Mouse (Mus musculus) left cerebral cortex, adult 2 months (tissue): Measurements from ENCODE around the gene Bysl. TPM values are rescaled to one million over a fixed set of nuclear protein-coding genes. Genes with fewer than 3 reads are reported as not detected.
"Not testable (repeated sequence)": the region's sequence is repeated elsewhere in the genome, so short reads cannot be mapped to it uniquely, and the experiment has no call there.

ENCODE experiments used
- DNase-seq, 2 experiments: peaks; one replicate each; pipeline ENCODE4 v3.0.0; 2021 to 2022; ENCODE audit warnings: low spot score in 2 of 2, mixed read lengths in 1 of 2; ENCODE audit errors: extremely low spot score in 1 of 2
- H3K27ac ChIP-seq: fragments of 200-600 bp; 2 replicates; pipeline ENCODE4 v1.8.1; 2022
- H3K4me3 ChIP-seq: fragments of 200-600 bp; 2 replicates; pipeline ENCODE4 v1.8.1; 2022
- CTCF ChIP-seq: fragments of 200-600 bp; IDR thresholded peaks from 2 replicates; pipeline ENCODE4 v1.8.1; 2022; ENCODE audit warnings: antibody characterized with exemption, mild to moderate bottlenecking, moderate library complexity
- intact Hi-C: fragments of 180-260 bp; cut with DNase I; formaldehyde crosslinking; loops from one replicate; pipeline ENCODE4 v1.15.1; 2025
- total RNA-seq, 2 experiments: library from RNA; stranded (reverse); gene quantifications; 2 replicates each; pipeline ENCODE4 v1.2.3; 2021

The Bysl gene
- total RNA-seq, 2 experiments from 2014 or later = 18.1 to 18.8 TPM

DNA sequence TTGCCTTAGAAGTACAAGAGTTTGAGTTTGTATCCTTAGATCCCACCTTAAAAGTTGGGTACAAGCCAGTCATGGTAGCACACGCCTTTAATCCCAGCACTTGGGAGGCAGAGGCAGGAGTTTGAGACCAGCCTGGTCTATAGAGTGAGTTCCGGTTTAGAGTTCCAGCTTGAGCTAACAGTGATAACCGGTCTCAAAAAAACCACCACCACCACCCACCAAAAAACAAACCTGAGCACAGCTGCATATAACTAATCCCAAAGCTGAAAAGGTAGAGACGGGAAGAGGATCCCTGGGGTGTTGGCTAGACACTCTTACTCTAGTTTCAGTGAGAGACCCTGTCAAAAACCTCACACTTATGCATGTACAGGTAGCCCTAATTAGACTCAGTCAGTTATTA lies 5.4 kb upstream of the Bysl start:
- TF ChIP-seq CTCF = no peak
- no peak for DNase-seq
- H3K4me3 ChIP-seq = no peak overlapping the region
- intact Hi-C loops = no loop called here
- no peak overlapping the region for H3K27ac ChIP-seq

DNA sequence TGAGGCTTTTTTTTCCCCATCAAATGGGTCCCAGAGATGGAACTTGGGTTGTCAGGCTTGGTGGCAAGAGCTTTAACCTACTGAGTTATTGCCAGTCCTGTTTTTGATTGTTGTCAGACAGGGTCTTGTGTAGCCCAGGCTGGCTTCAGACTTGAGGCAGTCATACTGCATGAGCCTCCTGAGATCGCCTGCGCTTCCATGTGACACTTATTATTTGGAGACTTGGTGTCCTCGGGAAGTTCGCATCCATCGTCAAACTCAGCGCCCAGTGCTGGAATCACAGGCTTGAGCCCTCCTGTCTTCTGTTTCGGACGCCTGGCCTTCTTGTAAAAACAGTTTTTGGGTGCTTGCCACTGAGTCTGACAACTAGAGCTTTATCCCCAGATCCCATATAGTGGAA lies 4.8 kb upstream of the Bysl start:
- Histone ChIP-seq H3K4me3 (no peak overlapping the region), H3K27ac (no peak overlapping the region)
- intact Hi-C loops = no loop called here
- no peak for TF ChIP-seq CTCF
- no peak for DNase-seq

DNA sequence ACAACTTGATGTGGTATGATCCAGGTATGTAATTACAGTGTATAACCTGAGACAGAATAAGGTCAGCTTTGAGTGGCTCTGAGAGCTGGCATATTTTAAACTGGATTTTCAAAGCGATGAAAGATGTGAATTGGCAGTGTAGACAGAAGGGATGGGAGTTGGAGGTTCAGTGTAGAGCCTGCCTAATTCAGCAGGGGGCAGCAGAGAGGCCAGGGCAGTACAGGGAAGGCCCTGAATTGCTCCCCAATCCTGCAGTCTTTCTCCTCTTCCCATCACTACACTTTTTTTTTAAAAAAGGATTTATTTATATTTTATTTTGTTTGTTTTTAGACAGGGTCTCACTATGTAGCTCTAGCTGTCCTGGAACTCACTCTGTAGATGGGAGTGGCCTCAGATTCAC lies 2.7 kb upstream of the Bysl start:
- Histone ChIP-seq H3K4me3 (no peak overlapping the region), H3K27ac (no peak overlapping the region)
- DNase-seq = no peak
- TF ChIP-seq CTCF = peak; percentile 75
- intact Hi-C loops = loop anchor here (5.0 kb wide), 1 partner anchor 73 kb away; the partner anchor contains the start of genes Frs3 and Tomm6

DNA sequence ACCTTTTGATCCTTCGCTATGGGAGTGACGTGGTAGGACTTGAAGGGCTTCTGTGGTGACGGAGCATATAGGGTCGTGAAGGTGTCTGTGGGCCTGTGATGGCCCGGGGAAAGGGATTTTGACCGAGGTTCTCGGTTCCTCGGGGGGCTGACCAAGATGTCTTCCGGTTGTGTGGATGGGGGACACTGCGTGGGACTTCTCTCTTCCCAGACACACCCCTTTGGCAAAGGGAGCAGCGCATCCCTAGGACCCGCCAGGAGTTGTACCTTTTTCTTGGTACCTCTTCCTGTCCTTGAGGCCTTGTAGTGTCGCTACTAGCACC lies 330 bp upstream of the Bysl start:
- Histone ChIP-seq H3K27ac (peak overlapping the region; percentile 98), H3K4me3 (peak overlapping the region; percentile 61)
- intact Hi-C loops = loop anchor here (1.0 to 5.0 kb wide), 2 partner anchors 18 to 76 kb away; partner anchors contain the start of genes Frs3 and Tomm6
- TF ChIP-seq CTCF = no peak
- no peak for DNase-seq

DNA sequence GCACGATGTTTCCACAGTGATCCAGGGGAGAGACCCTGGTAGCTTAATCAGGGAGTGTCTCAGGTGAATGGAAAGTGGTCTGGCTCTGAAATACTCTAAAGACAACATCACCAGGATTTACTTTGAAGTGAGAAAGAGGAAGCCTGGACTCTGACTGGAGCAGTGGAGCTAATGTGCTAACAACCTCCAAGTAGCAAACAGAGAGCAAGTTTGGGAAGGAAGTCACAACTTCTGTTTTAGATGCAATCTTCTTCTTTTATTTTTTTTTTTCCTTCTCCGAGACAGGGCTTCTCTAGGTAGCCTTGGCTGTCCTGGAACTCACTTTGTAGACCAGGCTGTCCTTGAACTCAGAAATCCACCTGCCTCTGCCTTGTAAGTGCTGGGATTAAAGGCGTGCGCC lies 2.1 kb downstream of the Bysl start:
- H3K4me3 ChIP-seq = no peak overlapping the region
- H3K27ac ChIP-seq = no peak overlapping the region
- TF ChIP-seq CTCF = no peak
- DNase-seq = no peak
- intact Hi-C loops = no loop called here

DNA sequence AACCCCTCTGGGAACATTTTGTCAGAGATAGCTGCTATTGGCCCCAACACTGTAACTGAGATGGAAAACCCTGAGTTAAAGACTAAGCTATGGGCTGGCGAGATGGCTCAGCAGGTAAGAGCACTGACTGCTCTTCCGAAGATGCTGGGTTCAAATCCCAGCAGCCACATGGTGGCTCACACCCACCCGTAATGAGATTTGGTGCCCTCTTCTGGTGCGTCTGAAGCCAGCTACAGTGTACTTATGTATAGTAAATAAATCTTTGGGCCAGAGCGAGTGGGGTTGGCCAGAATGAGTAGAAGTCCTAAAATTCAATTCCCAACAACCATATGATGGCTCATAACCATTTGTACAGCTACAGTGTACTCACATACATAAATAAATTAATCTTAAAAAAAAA lies 5.1 kb downstream of the Bysl start:
- intact Hi-C loops = no loop called here
- H3K27ac ChIP-seq = no peak overlapping the region
- no peak overlapping the region for H3K4me3 ChIP-seq
- DNase-seq = no peak
- TF ChIP-seq CTCF = peak; percentile 42

DNA sequence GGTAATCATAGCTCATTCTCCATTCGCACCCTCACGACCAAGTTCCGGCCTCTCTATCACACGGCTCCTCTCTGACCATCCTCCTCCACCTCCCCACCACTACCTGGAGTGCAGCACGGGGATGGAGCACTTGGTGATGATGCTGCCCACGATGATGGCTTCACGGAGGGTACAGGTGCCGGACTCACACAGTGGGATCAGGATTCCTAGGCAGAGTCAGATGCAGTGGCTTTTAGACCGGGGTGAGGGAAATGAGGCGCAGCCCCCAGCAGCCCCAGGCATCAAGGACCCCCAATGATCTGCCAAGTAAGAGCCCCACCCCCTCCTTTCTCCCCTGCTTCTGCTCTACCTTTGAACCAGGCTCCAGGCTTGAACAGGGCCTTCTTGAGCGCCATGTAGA lies 9.0 kb downstream of the Bysl start:
- intact Hi-C loops = no loop called here
- H3K27ac ChIP-seq = no peak overlapping the region

DNA sequence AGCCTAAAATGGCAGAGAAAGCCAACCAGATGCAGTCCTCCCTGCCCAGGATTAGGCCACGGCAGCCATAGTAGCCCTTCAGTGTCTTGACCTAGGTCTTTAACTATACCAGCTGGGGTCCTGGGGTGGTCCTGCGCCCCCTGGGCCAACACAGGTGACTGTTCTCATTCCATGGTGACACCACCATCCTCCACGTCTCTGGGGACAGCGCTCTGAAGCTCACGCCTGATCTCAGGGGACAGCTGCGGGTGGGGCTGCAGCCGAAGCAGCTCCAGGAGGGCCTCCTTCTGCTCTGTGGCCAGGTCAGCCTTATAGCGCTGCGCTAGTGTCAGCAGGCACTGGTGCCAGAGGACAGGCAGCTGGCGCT lies 9.9 kb downstream of the Bysl start:
- intact Hi-C loops = no loop called here
- TF ChIP-seq CTCF = no peak
- no peak overlapping the region for H3K27ac ChIP-seq

More for the DNA sequence above, 9.0 kb downstream of the Bysl start:
- H3K4me3 ChIP-seq = no peak overlapping the region
- DNase-seq = no peak
- no peak for TF ChIP-seq CTCF

DNA sequence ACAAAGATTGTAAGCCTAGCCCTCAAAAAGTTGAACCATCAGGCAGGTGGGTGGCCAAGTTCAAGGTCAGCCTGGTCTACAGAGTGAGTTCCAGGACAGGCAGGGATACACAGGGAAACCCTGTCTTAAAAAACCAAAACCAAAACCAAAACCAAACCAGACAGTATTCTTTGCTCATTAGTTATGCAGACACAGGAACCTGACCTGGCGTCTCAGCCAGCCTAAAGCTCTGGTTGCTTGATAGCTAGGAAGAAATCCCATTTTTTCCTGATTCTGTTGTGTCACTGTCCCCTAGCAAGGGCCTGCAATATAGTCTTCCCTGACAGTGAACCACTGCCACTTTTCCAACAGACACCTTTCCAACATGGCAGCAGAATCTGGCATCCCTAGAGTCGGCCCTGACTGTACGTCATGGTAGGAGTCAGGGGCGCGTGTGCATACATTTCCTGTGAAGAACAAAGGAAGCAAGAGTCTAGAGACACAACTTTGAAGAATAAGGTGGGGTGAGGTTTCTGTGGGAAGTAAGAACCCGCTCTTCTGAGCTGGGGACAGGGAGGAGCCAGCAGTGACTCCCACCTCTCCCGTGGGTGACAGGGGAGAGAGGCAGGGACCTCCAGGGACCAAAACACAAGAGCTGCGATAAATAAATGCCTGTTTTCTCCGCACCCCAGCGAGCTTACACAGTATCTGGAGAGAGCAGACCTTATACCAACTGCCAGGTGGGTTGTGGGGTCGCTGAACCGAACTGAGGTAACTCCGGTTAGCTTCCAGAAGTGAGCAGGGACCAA lies 10.5 kb downstream of the Bysl start:
- H3K27ac ChIP-seq = no peak overlapping the region; the same call in 1 of the 2 replicates
- no peak overlapping the region for H3K4me3 ChIP-seq
- intact Hi-C loops = no loop called here
- no peak for TF ChIP-seq CTCF
- no peak for DNase-seq

More for the DNA sequence above, 9.9 kb downstream of the Bysl start:
- H3K4me3 ChIP-seq = no peak overlapping the region
- DNase-seq = no peak

DNA sequence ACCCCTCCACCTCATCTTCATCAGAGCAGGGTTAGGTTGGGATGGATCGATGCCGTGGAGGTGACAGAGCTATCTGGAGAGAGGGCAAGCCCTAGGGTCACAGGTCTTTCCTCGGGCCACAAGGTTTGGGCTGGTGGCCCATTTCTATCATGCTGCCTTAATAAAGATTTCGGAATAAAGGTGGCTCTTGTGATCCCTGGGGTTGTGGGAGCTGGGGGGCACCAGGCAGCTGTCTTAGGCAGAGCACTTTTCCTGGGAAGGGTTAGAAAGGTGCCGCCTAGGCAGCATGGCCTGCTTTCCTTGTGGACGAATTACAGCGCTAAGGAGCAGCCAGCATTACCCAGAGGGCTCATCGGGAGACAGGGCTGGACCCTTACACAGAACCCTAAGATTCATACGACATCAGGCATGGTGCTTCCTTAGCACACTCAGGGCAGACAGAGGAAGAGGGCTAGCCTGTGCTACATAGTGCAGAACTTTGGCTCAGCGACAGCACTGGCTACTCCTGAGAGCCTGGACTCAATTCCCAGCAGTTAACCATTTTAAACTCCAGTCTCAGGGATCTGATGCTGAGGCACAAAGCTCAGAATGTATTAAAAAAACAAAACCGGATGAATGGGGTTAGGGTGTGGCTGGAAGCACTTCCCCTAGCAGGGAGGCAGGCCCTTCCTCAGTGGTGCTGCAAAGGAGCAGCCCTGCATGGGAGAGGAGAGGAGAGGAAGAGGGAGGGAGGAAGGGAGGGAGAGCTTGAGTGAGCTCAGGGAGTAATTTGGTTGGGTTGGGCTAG lies 11.6 kb downstream of the Bysl start:
- DNase-seq = no peak
- TF ChIP-seq CTCF = no peak
- intact Hi-C loops = no loop called here
- H3K27ac ChIP-seq = no peak overlapping the region
- H3K4me3 ChIP-seq = no peak overlapping the region

DNA sequence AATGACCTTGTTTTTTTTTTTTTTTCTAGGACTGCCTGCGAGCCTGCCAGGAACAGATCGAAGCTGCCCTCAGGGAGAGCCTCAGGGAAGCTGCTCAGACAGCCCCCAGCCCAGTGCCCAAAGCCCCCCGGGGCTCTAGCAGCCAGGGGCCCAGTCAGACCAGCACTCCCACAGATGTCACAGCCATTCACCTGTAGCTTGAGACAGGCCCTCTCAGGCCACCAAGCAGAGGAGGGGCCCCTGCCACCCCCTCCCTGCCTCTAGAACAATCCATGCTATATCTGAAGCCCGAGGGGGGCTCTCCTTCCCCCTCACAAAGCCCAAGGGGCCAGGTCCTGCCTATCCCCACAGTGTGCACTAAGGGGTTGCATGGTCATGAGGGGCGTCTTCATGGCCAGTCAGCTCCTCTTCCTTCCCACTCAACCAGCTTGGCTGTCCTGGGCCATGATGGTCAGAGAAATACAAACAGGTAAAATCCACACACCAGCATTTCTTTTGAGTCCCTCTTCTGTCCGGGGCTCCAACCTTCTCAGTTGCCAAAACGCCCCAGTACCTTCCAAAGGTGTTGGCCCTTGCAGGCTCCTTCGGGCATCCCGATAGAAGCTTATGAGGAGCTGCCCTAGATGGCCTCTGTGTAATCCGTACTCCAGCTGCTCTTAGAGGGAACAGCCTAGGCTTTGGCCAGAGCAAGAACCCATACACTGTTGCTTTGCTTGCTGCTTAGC lies 12.6 kb downstream of the Bysl start:
- H3K4me3 ChIP-seq, intact Hi-C loops, DNase-seq, H3K27ac ChIP-seq: not testable (repeated sequence)
